Mouse (Mus musculus) thymus, postnatal 10 days (tissue): ENCODE results near the gene Ihh.

Experiments used
- DNase-seq, 2 experiments: peaks; one replicate each; pipeline ENCODE4 v3.0.0; 2021; ENCODE audit warnings: low spot score in 2 of 2

Gene Ihh

GRCm38 (mm10) chr1:74951556-74952210 is at the start of gene Ihh:
Gene Ihh, minus strand, starts transcription at chr1:74951672.
- DNase-seq = no peak

DNA sequence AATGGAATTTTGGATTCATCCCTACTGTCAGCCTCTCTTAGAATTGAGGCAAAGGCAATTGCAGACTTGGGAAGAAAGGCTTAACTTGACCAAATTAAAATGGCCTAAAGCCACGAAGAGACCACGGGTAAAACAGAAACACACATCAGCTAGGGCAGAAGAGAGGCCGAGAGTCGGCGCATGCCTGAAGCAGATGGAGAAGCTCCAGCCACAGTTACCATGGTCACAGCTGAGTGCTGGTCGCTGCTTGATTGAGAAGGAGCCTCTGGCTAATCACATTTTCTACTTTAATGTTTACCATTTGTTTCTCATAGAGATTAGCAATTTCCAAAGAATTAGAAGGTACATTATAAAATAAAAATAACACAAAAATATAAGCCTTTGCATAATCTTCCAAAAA is 49.7 kb upstream of the Ihh start:
- no peak for DNase-seq

- DNase-seq = peak in 1 of 2 experiments; percentile 21
These were observed 49.0 kb upstream of the Ihh start for GRCm38 (mm10) chr1:75000496-75000895.

GRCm38 (mm10) chr1:74999173-74999572 is 47.7 kb upstream of the Ihh start:
- no peak for DNase-seq

GRCm38 (mm10) chr1:74997231-74997630 is 45.8 kb upstream of the Ihh start:
- DNase-seq = no peak

- no peak for DNase-seq
These were observed 25.5 kb upstream of the Ihh start for GRCm38 (mm10) chr1:74977001-74977400.

DNA sequence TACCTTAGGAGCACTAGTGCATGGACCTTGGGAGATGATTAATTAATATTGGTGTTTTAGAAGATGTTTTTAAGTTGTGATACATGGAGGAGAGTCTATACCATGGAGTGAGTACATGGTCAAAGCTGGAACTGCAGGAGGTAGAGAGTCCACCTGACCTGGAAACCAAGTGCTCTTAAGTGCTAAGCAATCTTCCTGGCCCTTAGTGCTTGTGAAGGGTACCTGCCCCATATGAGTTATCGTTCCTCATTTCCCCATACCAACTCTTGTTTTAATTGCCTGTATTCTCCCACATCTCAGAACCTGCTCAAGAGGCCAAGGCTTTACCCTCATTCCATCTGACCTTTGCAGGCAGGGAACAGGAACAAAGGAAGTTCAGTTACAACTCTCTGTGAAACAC is 24.5 kb upstream of the Ihh start:
- DNase-seq = no peak

DNA sequence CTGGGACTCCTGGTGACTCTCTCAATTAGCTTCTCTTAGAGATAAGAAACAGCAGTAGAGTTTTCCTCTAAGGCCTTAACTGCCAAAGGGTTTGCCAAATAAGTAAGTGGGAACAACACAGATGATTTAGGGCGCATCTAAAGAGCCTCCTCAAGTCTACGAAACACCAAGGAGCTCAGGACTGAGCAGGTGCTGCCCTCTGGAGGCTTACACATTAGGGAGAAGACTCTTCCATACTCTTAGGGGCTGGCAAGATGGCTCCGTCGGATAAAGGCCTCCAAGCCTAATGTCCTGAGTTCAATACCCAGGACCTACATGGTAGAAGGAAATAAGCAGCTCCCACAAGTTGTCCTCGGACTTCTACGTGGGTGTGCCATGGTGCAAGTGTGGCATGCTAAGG is 22.1 kb upstream of the Ihh start:
- DNase-seq = no peak

- DNase-seq = no peak
These were observed 20.0 kb upstream of the Ihh start for GRCm38 (mm10) chr1:74971353-74972050.

GRCm38 (mm10) chr1:74967962-74968580 is 16.6 kb upstream of the Ihh start:
- DNase-seq = no peak

GRCm38 (mm10) chr1:74964494-74965215 is 13.2 kb upstream of the Ihh start:
- DNase-seq = peak in 1 of 2 experiments; percentile 41

- DNase-seq = no peak
These were observed 11.4 kb upstream of the Ihh start for GRCm38 (mm10) chr1:74962853-74963227.

DNA sequence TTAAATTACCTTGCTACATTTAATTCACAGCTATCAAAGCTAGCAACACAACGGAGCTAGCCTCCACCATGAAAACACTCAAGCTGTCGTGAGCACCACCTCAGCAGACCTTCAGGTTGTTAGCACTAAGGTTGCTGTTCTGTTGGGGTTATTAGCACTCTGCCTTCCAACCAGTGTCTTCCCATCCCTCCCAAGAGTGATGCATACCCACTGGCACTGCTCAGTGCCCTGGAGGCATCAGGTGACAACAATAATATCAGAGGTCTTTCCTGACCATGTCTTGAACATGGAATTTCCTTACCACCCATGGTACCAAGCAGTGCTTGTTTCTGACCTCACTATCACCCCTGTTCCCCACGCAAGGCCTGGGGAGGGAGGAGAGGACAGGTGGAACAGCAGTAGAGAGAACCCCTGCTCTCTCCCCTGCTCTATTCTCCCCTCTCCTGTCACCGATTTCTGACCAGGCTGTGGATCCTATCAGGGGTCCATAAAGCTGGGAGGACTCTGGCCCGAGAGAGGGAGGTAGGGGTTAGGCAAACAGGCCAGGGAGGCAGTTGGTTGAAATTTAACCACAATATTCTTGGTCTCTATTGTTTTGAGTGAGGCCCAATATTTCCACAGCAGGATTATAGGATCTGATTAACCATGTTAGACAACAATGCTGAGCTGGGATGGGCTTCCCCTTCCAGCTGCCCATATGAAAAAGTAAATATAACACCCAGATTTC is 10.8 kb upstream of the Ihh start:
- DNase-seq = no peak

GRCm38 (mm10) chr1:74961722-74962121 is 10.2 kb upstream of the Ihh start:
- no peak for DNase-seq

DNA sequence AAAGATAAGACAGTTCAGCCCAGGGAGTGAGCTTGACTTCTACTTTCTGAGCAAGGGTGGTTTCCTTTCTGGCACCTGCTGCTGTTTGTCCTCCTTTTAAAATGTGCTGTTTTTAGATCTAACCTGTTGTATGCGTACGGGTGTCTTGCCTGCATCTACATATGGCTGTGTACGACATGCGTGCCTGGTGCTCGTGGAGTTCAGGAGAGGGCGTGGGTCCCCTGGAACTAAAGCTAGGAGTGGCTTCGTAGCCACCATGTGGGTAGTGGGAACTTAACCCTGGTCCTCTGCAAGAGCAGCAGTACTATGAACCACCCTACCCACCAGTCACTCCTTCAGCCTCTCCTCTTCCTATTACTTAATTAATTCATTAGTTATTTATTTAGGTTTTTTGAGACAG is 8.6 kb upstream of the Ihh start:
- no peak for DNase-seq

GRCm38 (mm10) chr1:74950576-74951490 is 639 bp downstream of the Ihh start:
- no peak for DNase-seq

DNA sequence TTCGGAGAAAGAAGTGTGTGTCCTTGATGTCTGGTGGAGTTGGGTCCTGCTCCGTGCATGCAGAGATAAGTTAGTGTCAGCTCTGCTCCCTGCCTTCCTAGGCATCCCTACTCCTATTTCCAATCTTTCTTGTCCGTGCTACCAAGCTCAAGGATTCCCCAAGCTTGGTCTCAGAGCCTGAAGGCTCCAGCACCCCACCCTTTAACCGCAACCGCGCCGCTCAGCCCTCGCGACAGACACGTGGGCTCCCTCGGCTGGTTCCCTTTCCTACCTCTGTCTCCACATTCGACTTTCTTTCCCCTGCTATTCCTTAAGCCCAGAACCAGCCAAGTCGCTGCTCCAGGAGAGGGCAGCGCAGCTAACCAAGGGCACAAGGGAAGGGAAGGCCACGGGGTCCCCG is 1.4 kb downstream of the Ihh start:
- DNase-seq = no peak

DNA sequence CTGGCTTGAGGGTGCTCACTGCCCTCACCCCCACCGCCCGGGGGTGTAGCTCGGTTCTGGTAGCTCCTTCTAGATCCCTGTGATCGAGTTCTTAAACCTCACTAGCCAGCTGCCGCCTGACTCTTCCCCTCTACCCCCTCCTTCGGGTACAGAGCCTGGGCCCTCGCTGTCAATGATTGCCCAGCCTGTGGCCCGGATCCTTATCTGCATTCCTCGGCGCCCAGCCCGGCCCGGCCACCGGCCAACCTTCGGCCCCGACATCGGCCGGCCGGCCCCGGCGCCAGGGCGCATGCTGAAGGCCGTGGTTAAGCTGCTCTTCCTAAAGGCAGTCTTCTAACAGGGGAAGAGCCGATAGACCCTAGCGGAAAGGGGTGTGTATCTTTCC is 1.8 kb downstream of the Ihh start:
- DNase-seq = no peak

DNA sequence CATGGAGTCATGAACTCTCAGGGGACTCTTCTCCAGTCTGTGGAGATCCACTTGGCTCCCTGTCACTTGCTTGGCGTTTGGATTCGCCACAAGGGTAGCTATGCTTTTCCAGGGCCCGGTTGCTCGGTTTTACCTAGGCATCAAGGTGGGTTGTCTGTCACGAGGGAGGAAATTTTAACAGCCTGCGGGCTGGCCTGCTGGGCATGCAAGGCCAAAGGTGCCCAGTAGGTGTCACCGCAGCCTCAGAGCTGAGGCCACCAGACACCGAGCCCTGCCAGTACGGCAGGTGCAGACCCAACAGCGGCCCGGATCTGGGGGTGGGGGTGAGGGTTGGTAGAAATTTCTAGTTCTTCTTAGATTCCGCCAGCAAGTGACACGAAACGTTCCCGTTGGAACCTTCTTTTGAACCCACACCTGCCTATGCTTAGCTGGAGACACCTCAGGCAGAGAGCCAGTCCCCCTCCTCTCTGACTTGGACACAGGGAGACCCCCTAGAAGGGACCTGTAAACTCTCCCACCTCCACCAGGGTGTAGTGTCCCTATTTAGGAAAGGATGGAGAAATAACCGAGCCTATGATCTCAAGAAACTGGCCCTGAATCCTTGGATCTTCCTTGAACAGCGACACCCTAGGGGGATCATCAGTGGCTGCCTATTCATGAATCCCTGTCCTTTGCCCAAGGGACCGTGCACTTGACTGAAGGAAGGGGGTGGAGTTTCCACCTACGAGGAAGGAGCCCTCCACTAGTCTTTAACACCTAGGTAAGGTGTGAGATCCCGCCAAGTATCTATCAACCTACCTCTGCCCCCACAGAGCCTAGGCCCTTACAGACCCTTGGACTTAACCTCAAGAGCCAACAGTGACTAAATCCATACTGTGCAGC is 2.4 kb downstream of the Ihh start:
- DNase-seq = peak in 1 of 2 experiments; percentile 45
